Mouse (Mus musculus): ENCODE measurements around the gene Scml4.

The Scml4 gene

DNA sequence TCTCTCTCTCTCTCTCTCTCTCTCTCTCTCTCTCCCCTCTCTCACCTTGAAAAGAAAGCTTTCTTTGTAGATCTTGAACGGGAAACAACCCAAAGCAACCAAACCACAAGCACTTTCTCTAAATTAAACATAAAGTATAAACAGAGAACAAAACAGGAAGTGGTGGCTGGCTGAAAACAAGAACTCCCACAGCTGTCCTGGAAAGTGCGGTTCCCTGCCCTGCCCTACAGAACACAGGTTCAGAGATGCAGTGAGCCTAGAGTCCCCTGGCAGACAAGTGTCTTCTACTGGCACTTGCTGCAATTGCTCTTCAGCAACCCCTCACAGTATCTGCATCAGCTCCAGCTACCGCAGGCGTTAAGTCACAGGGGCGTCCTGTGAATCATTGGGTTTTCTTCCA, 37.5 kb downstream of the Scml4 start:
- in situ Hi-C loops (cut with MboI; ENCODE audit: low sequenced_read_pairs), result no loop called here

DNA sequence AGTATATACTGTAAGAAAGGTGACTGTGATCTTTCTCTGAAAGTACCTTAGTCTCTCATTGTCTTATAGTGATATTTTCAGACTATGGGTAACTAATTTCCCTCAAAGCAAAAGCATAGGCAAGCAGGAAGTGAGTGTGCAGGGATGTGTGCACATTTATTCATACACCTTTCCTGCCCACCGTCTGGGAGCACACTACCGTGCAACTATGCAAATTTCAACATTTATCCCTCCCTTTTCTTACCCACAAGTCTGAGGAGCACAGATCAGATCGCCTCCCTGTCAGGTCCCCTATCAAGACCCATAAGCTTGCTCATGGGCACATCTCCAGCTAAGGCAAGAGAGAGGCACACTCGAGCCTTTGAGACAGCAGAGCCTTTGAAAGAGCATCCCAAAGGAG, 41.2 kb downstream of the Scml4 start:
- in situ Hi-C loops (cut with MboI; ENCODE audit: low sequenced_read_pairs), result no loop called here

DNA sequence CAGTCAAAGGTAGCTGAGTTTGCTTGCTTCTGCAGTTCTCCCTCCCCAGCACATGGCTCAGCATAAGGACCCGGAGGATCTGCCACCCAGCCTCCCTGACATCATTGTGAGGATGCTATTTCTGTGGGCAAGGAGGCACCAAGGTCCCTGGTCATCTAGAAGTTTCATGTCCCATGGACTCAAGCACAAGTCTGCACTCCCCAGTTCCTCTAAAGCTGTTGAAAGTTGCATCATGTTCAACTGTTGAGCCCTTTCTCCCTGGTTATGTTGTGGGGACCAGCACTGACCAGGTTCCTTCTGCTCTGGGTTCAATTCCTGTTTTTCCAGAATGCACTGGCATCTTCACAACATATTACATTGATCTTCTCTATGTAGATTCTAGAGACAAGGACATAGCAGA, 42.9 kb downstream of the Scml4 start:
- in situ Hi-C loops (cut with MboI; ENCODE audit: low sequenced_read_pairs), result no loop called here

DNA sequence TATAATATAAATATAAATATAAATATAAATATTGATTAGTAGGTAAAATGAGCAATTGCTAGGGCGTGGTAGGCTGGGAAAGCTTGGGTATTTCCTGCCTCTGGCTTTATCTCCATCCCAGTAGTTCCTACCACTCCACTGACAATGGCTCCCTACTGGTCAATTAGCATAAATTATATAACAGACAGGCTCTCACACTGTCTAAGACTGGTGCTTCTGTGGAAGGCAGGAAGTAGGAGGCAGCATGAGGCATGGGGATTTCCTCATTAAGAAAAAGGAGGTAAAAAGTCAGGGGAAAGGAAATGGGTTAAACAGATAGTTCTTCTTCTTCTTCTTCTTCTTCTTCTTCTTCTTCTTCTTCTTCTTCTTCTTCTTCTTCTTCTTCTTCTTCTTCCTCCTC, 48.4 kb downstream of the Scml4 start:
- in situ Hi-C loops (cut with MboI; ENCODE audit: low sequenced_read_pairs), result no loop called here

- in situ Hi-C loops (cut with MboI; ENCODE audit: low sequenced_read_pairs), result no loop called here
Observed at GRCm38 (mm10) chr10:42910567-42910966, 50.4 kb downstream of the Scml4 start.

GRCm38 (mm10) chr10:42912056-42912455, 51.9 kb downstream of the Scml4 start:
- in situ Hi-C loops (cut with MboI; ENCODE audit: low sequenced_read_pairs), result no loop called here

GRCm38 (mm10) chr10:42913196-42913595, 53.0 kb downstream of the Scml4 start:
- in situ Hi-C loops (cut with MboI; ENCODE audit: low sequenced_read_pairs), result no loop called here

GRCm38 (mm10) chr10:42914146-42914545, 54.0 kb downstream of the Scml4 start:
- in situ Hi-C loops (cut with MboI; ENCODE audit: low sequenced_read_pairs), result no loop called here

GRCm38 (mm10) chr10:42917355-42917754, 57.2 kb downstream of the Scml4 start:
- in situ Hi-C loops (cut with MboI; ENCODE audit: low sequenced_read_pairs), result no loop called here

DNA sequence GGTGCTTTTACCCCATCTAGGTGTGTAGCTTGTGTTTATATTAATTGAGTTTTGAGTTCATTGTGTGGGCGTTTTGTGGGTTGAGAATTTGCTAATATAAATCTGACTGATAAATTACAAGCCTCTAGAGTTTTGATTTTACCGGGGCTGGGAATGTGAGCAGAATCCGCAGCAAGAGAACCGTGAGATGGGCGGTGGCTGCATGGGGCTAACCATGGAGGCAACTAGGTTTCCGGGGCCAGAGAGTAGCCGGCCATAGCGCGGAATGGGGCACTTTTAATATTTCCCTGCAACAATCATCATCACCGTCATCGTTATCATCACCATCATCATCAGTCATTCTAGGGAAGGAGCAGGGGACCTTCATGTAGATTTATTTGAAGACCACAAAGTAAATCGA, 59.6 kb downstream of the Scml4 start:
- in situ Hi-C loops (cut with MboI; ENCODE audit: low sequenced_read_pairs), result no loop called here

- in situ Hi-C loops (cut with MboI; ENCODE audit: low sequenced_read_pairs), result no loop called here
Observed at GRCm38 (mm10) chr10:42925103-42925866, 65.1 kb downstream of the Scml4 start.

DNA sequence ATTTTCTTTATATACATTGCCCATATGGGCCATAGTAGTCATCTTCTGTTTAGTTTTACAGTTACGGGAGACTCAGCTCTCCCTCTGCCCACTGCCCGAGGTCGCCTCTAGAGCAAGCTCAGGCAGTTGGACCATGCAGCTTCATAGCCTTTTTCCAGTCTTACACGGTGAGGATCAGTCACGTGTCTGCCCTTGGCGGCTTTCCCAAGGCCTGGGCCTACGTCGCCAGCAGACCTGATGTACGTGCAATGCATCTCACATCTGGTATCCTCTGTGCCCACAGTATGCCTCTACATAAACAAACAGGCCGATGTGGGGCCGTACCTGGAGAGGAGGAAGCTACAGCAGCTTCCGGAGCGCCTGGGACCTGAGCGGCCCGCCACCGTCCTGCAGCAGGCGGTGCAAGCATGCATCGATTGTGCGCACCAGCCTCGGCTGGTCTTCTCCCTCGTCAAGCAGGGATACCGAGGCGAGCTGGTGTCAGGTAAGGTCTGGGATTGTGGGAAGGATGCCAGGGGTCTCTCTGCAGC, 70.0 kb downstream of the Scml4 start:
- in situ Hi-C loops (cut with MboI; ENCODE audit: low sequenced_read_pairs), result no loop called here

- in situ Hi-C loops (cut with MboI; ENCODE audit: low sequenced_read_pairs), result no loop called here
Observed at GRCm38 (mm10) chr10:42932862-42933480, 72.8 kb downstream of the Scml4 start.

- in situ Hi-C loops (cut with MboI; ENCODE audit: low sequenced_read_pairs), result no loop called here
Observed at GRCm38 (mm10) chr10:42934672-42935071, 74.5 kb downstream of the Scml4 start.

DNA sequence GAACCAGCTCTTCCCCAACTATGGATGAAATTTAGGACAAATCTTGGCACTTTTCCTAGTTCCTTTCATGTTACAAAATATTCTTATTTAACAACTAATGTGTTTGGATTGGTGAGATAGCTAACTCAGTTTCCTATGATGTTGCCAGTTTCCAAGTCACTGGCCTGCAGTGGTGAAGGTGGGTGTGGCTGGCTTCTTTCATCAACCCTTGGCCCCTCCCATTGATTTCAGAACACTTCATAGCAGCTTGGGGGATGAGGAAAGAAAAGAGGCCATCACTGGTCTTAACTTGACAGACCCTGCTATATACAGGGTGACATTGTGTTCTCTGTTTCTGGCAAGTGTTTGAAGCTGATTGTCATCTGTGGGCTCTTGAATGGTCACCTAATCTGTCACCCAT, 76.0 kb downstream of the Scml4 start:
- in situ Hi-C loops (cut with MboI; ENCODE audit: low sequenced_read_pairs), result no loop called here

DNA sequence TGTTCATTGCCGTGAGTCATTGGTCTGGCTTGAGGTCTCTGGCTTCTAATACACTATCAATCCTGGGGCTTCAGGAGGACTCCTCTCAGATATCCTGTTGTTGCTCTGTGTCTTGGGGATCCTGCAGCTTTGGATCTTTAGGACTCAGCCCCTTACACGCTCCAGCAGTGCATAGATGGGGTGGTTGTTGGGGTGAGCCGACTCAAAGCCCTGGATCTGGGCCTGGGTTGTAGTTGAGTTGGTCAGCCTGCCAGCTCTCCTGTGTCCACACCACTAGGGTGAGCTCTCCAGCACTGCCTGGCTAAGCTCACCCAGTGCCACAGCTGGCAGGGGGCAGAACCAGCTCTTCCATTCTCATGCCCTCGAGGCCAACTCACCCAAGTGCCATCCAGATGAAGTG, 78.2 kb downstream of the Scml4 start:
- in situ Hi-C loops (cut with MboI; ENCODE audit: low sequenced_read_pairs), result no loop called here

- in situ Hi-C loops (cut with MboI; ENCODE audit: low sequenced_read_pairs), result no loop called here
Observed at GRCm38 (mm10) chr10:42939691-42940090, 79.5 kb downstream of the Scml4 start.

GRCm38 (mm10) chr10:42940193-42941050, 80.3 kb downstream of the Scml4 start:
- in situ Hi-C loops (cut with MboI; ENCODE audit: low sequenced_read_pairs), result no loop called here

DNA sequence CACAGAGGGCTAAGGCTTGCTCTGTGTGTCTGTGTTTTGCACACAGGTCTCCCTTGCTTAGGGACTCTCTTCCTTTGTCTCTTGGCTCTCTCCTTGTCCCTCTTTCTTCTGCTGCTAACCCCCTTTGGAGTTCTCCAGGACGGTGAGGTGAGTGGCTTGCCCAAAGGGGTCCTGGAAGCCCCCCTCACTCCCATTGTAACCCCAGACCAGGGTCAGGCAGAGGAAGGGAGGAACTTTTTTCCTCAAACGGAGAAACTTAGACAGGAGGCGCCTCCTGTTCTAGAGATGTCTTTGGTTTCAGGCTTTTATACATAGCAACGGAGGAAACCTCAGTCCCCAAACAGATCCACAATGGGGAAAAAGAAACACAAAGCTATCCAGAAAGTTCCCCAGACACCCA, 81.1 kb downstream of the Scml4 start:
- in situ Hi-C loops (cut with MboI; ENCODE audit: low sequenced_read_pairs), result no loop called here

DNA sequence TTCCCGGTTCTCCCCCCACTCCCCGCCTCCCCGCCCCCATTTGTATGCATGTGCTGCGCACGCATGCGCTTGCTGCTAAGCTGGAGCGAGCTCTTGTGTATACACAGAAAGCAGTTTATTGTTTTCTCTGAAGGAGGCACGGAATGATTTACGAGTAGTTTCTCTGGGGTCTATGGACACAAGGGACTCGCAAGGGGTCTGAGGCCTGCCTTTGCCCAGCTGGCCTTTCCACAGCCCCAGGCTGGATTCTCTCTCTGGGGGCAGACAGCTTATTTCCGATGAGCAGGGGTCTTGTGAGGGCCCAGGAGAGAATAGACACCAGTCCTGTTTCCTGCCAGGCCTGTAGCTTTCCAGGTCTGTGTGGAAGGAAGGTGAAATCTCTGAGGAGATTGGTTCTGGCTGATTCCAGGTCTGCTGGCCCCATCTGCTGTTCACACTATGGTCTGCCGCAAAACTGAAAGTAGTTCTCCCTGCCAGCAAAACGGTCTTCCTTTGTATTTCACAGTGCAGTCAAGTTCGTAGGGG, 81.6 kb downstream of the Scml4 start:
- in situ Hi-C loops (cut with MboI; ENCODE audit: low sequenced_read_pairs), result no loop called here

- in situ Hi-C loops (cut with MboI; ENCODE audit: low sequenced_read_pairs), result no loop called here
Observed at GRCm38 (mm10) chr10:42942300-42942699, 82.1 kb downstream of the Scml4 start.
